Mouse (Mus musculus) midbrain, embryonic 11.5 days (tissue): ENCODE results near the gene Nav3. TPM values are rescaled to one million over a fixed set of nuclear protein-coding genes. Genes with fewer than 3 reads are reported as not detected.

ENCODE experiments used
- ATAC-seq: fragments of 200-750 bp; cut with Nextera tagmentation; 2 replicates; pipeline ENCODE4 v1.8.0; 2017; ENCODE audit warnings: moderate TSS enrichment, moderate library complexity; ENCODE audit not compliant: low FRiP score
- DNase-seq: peaks from one replicate; pipeline ENCODE4 v3.0.0; 2015; ENCODE audit warnings: low spot score; ENCODE audit errors: missing footprints
- H3K27ac ChIP-seq: fragments of 300-500 bp; sonication (generic); 2 replicates; pipeline ENCODE4 v1.5.1; 2014; ENCODE audit warnings: low read depth, low read length
- H3K27me3 ChIP-seq: fragments of 300-500 bp; sonication (generic); 2 replicates; pipeline ENCODE4 v1.6.1; 2014; ENCODE audit warnings: mild to moderate bottlenecking, low read length, moderate library complexity, mixed read lengths; ENCODE audit not compliant: control insufficient read depth, insufficient read depth
- H3K36me3 ChIP-seq: fragments of 300-500 bp; sonication (generic); 2 replicates; pipeline ENCODE4 v1.6.1; 2014; ENCODE audit warnings: mild to moderate bottlenecking, low read length, moderate library complexity, mixed read lengths; ENCODE audit not compliant: control insufficient read depth, insufficient read depth
- H3K4me1 ChIP-seq: fragments of 300-500 bp; sonication (generic); 2 replicates; pipeline ENCODE4 v1.6.1; 2014; ENCODE audit warnings: low read length; ENCODE audit not compliant: control insufficient read depth, insufficient read depth
- H3K4me2 ChIP-seq: fragments of 300-500 bp; sonication (generic); 2 replicates; pipeline ENCODE4 v1.6.1; 2014; ENCODE audit warnings: mild to moderate bottlenecking, moderate library complexity
- H3K4me3 ChIP-seq: fragments of 300-500 bp; sonication (generic); 2 replicates; pipeline ENCODE4 v1.5.1; 2014; ENCODE audit warnings: low read depth, low read length
- H3K9ac ChIP-seq: fragments of 300-500 bp; sonication (generic); 2 replicates; pipeline ENCODE4 v1.6.1; 2014; ENCODE audit warnings: low read length
- H3K9me3 ChIP-seq: fragments of 300-500 bp; sonication (generic); 2 replicates; pipeline ENCODE4 v1.6.1; 2016; ENCODE audit warnings: low read length; ENCODE audit not compliant: control insufficient read depth
- WGBS: fragments of 180-500 bp; shearing (Covaris S2); extraction: QIAGEN DNeasy Blood & Tissue Kit; methylation state at CpG from one replicate; pipeline ENCODE4 v1.1.7; 2014; 5-methylcytosine and 5-hydroxymethylcytosine counted together
- polyA plus RNA-seq: library from polyadenylated mRNA; unstranded; fragments of >200 nt; fragmentation: Nextera tagmentation; extraction: Ambion mirVana; gene quantifications from 2 replicates; pipeline ENCODE4 v1.2.1, GENCODE M21; 2014

Nav3 gene
- polyA plus RNA-seq, 1 experiment from 2014 or later = 7.9 TPM

DNA sequence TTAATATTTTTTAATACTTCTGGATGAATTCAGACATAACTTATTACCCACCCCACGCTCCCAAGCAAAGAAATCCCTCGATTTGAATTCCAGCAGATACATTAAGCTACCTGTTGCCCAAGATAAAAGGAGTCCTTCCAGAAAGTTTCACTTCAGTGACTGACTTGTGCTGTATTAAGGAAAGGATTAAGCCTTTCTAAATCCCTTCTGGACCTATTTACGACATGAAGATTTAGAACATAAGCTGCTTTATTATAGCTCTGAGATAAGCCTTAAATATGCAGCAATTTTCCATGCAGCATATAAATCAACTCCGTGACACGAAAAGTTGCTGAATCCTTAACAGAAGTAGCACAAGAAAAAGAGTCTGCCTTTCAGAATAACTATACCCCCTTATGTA, 732.4 kb downstream of the Nav3 start:
- no peak overlapping the region for H3K9ac ChIP-seq
- no peak overlapping the region for H3K27ac ChIP-seq
- H3K36me3 ChIP-seq = no peaks in the 10 kb centered on the region
- H3K4me1 ChIP-seq = no peaks in the 10 kb centered on the region
- H3K9me3 ChIP-seq = no peaks in the 10 kb centered on the region
- WGBS = 50% methylated on average over 5 of the region's 5 CpGs
- no peaks in the 10 kb centered on the region for H3K27me3 ChIP-seq
- ATAC-seq (no peak), DNase-seq (no peak)
- H3K4me3 ChIP-seq = no peak overlapping the region
- no peak overlapping the region for H3K4me2 ChIP-seq

DNA sequence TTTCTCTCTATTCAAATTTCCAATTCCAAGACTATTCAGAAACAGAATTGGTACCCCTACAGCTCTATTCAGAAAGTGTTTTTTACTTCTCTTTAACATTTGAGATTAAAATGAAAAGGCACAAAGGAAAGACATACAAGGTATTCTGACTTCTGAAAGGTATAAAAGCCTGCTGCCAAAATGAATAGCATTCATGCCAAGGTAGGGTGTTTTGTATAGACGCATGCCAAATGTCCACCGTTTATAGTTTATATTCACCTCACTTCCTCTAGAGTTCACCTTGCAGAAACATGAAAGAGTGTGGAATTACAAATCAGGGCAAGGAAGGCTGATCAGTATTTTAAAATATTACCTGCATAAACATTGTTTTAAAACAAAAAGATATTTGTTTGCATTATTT, 737.2 kb downstream of the Nav3 start:
- ATAC-seq (no peak), DNase-seq (no peak)
- WGBS = 81% methylated on average over 2 of the region's 2 CpGs
- H3K36me3 ChIP-seq = no peaks in the 10 kb centered on the region
- no peaks in the 10 kb centered on the region for H3K27me3 ChIP-seq
- H3K4me3 ChIP-seq = no peak overlapping the region
- no peak overlapping the region for H3K9ac ChIP-seq
- H3K4me2 ChIP-seq = no peak overlapping the region
- no peaks in the 10 kb centered on the region for H3K4me1 ChIP-seq
- no peak overlapping the region for H3K27ac ChIP-seq
- H3K9me3 ChIP-seq = no peaks in the 10 kb centered on the region

DNA sequence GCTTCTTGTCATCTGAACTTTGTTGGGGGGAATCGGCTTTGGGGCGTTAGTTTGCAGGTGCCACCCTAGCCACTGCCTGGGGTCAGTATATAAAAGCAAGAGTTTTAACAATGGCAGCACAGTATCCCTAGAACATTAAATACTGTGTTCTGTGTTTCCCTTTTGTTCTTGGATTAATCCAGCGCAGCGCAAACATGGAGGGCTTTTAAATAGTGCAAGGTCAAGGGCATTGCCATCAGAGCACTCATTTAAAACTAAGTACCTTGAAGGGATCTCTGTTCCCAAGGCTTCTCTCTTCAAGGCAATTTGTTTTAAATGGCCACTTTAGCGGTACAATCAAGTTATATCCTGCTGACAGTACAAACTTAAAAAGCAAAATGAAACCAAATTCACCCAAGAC, 737.6 kb downstream of the Nav3 start:
- no peak overlapping the region for H3K9ac ChIP-seq
- no peak for ATAC-seq
- no peaks in the 10 kb centered on the region for H3K4me1 ChIP-seq
- H3K36me3 ChIP-seq = no peaks in the 10 kb centered on the region
- no peak for DNase-seq
- no peak overlapping the region for H3K27ac ChIP-seq
- H3K4me3 ChIP-seq = no peak overlapping the region
- H3K9me3 ChIP-seq = no peaks in the 10 kb centered on the region
- WGBS = 67% methylated on average over 5 of the region's 5 CpGs
- no peaks in the 10 kb centered on the region for H3K27me3 ChIP-seq
- H3K4me2 ChIP-seq = no peak overlapping the region

GRCm38 (mm10) chr10:109713001-109713400, 743.0 kb downstream of the Nav3 start:
- Histone ChIP-seq H3K4me1 (no peaks in the 10 kb centered on the region), H3K9ac (no peak overlapping the region), H3K27ac (no peak overlapping the region), H3K4me2 (no peak overlapping the region), H3K36me3 (no peaks in the 10 kb centered on the region), H3K27me3 (no peaks in the 10 kb centered on the region), H3K4me3 (no peak overlapping the region), H3K9me3 (no peaks in the 10 kb centered on the region)
- ATAC-seq (peak; percentile 69; the same call in 1 of the 2 replicates), DNase-seq (peak; percentile 86)
- 45% methylated on average over 5 of the region's 5 CpGs for WGBS

- Histone ChIP-seq H3K4me1 (no peaks in the 10 kb centered on the region), H3K36me3 (no peaks in the 10 kb centered on the region), H3K9ac (no peak overlapping the region), H3K27me3 (no peaks in the 10 kb centered on the region), H3K27ac (no peak overlapping the region), H3K4me3 (no peak overlapping the region), H3K4me2 (no peak overlapping the region), H3K9me3 (no peaks in the 10 kb centered on the region)
- DNase-seq = no peak
- ATAC-seq = no peak
- 66% methylated on average over 3 of the region's 3 CpGs for WGBS
Observed at GRCm38 (mm10) chr10:109699771-109700335, 756.2 kb downstream of the Nav3 start.

GRCm38 (mm10) chr10:109690564-109690963, 765.4 kb downstream of the Nav3 start:
- H3K4me2 ChIP-seq = no peak overlapping the region
- no peaks in the 10 kb centered on the region for H3K27me3 ChIP-seq
- no peaks in the 10 kb centered on the region for H3K36me3 ChIP-seq
- DNase-seq (no peak), ATAC-seq (no peak)
- no peaks in the 10 kb centered on the region for H3K4me1 ChIP-seq
- no peak overlapping the region for H3K27ac ChIP-seq
- 73% methylated on average over 3 of the region's 3 CpGs for WGBS
- H3K9me3 ChIP-seq = no peaks in the 10 kb centered on the region
- no peak overlapping the region for H3K4me3 ChIP-seq
- H3K9ac ChIP-seq = no peak overlapping the region

GRCm38 (mm10) chr10:109684109-109685056, 771.6 kb downstream of the Nav3 start:
- peak overlapping the region; percentile 4 for H3K4me3 ChIP-seq
- DNase-seq = peak; percentile 95
- peak overlapping the region; percentile 43 for H3K9ac ChIP-seq
- H3K36me3 ChIP-seq = no peaks in the 10 kb centered on the region
- no peaks in the 10 kb centered on the region for H3K27me3 ChIP-seq
- H3K4me1 ChIP-seq = peaks cover 9% of the 10 kb centered on the region; the same call in 1 of the 2 replicates
- peak overlapping the region; percentile 28 for H3K4me2 ChIP-seq
- peak; percentile 97 for ATAC-seq
- no peaks in the 10 kb centered on the region for H3K9me3 ChIP-seq
- WGBS = 24% methylated on average over 27 of the region's 27 CpGs
- H3K27ac ChIP-seq = peak overlapping the region; percentile 86

GRCm38 (mm10) chr10:109672896-109673295, 783.1 kb downstream of the Nav3 start:
- DNase-seq = no peak
- 90% methylated on average over 2 of the region's 2 CpGs for WGBS

GRCm38 (mm10) chr10:109667453-109667852, 788.6 kb downstream of the Nav3 start:
- H3K4me1 ChIP-seq = no peaks in the 10 kb centered on the region
- no peak for DNase-seq
- 88% methylated on average over 4 of the region's 4 CpGs for WGBS
- no peak overlapping the region for H3K9ac ChIP-seq
- H3K27ac ChIP-seq = no peak overlapping the region
- no peaks in the 10 kb centered on the region for H3K36me3 ChIP-seq
- H3K9me3 ChIP-seq = no peaks in the 10 kb centered on the region
- H3K27me3 ChIP-seq = no peaks in the 10 kb centered on the region
- no peak overlapping the region for H3K4me3 ChIP-seq
- no peak for ATAC-seq
- no peak overlapping the region for H3K4me2 ChIP-seq

More at GRCm38 (mm10) chr10:109672896-109673295, 783.1 kb downstream of the Nav3 start:
- H3K4me3 ChIP-seq = no peak overlapping the region
- H3K27ac ChIP-seq = no peak overlapping the region
- no peaks in the 10 kb centered on the region for H3K36me3 ChIP-seq
- no peaks in the 10 kb centered on the region for H3K9me3 ChIP-seq
- H3K4me1 ChIP-seq = no peaks in the 10 kb centered on the region
- H3K4me2 ChIP-seq = no peak overlapping the region
- H3K9ac ChIP-seq = no peak overlapping the region
- ATAC-seq = no peak
- H3K27me3 ChIP-seq = no peaks in the 10 kb centered on the region
